Mouse (Mus musculus) sigmoid colon, adult 10 weeks (tissue): ENCODE results near the gene Gfral. TPM values are rescaled to one million over a fixed set of nuclear protein-coding genes. Genes with fewer than 3 reads are reported as not detected.

Experiments
- polyA plus RNA-seq: library from polyadenylated mRNA; stranded (reverse); fragments of 350-450 nt; fragmentation: Illumina TruSeq; extraction: RNeasy Lipid Tissue Mini Kit (QIAGEN cat#74804); gene quantifications from one replicate; pipeline ENCODE4 v1.2.3, GENCODE M21; 2014; ENCODE audit warnings: low read depth, low replicate concordance

Gfral gene
- polyA plus RNA-seq = 0.22 TPM

DNA sequence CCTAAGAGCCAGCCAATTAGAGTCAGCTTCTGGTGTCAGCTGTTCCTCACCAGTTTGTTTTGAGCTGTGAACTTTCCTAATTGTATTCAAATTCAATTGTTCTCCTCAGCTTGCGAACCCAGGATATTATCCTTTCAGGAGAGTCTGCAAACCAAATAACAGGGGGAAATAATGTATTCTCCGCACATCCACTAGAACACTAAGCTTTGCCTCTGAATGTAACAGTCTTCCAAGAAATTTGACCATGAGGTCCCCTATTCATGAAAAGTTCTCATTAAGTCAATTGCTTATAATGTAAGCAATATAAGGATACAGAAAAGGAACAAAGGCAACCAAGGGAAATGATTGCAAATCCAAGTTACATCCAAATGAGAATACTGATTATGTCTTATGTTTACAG, at the start of gene Gfral:
Gene Gfral (minus strand): TSS at position 101 of the 400 bp plus-strand sequence.

Other genes with a start within 250 kb of the Gfral start
- gene Hmgcll1, start 198.8 kb downstream of the Gfral start, polyA plus RNA-seq = 4.6 TPM
- gene Hcrtr2, start 110.2 kb upstream of the Gfral start, polyA plus RNA-seq = 0.28 TPM